Mouse (Mus musculus): Measurements from ENCODE around the gene Zbtb45. TPM values are rescaled to one million over a fixed set of nuclear protein-coding genes. Genes with fewer than 3 reads are reported as not detected.

Zbtb45 gene
- polyA plus RNA-seq, 1 experiment = 14.2 TPM

DNA sequence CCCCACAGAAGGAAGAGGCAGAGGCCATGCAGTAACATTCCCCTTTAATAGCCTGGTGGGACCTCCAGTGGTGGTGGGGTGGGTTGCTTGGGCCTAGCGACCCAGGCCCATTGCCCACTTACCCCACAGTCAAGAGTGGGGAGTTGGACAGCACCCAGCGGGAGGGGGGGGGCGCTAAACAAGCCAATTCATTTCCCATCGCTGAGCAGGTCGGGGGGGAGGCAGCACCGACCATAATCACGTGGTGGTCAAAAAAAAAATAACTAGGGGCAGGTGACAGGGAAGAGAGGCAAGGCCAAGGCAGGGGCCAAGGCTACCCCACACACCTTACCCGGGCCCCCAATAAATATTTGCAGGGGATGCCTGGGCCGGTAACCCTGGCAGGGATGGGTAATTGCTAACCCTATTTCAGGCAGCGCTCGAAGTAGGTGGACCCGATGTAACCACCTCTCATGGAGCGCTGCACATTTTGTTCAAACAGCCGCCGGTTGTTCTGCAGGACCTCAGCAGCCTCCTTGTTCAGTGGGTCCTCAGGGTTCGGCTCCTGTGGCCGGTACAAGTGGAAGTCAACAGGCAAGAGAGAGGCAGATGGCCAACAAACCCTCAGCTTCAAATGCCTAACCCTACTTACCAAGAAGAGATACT is 25.5 kb upstream of the Zbtb45 start:
- TF ChIP-seq POLR2A (IDR thresholded peaks at IDR 0.05; ENCODE audit: low read depth, low read length) (no peak), CTCF (IDR thresholded peaks at IDR 0.05; ENCODE audit: borderline replicate concordance, insufficient read depth, low read length) (no peak)
- H3K27ac ChIP-seq (ENCODE audit: insufficient read depth, low read length) = 0 out of 2 replicates have a peak overlapping the region, but pooled peaks have one; percentile 16

DNA sequence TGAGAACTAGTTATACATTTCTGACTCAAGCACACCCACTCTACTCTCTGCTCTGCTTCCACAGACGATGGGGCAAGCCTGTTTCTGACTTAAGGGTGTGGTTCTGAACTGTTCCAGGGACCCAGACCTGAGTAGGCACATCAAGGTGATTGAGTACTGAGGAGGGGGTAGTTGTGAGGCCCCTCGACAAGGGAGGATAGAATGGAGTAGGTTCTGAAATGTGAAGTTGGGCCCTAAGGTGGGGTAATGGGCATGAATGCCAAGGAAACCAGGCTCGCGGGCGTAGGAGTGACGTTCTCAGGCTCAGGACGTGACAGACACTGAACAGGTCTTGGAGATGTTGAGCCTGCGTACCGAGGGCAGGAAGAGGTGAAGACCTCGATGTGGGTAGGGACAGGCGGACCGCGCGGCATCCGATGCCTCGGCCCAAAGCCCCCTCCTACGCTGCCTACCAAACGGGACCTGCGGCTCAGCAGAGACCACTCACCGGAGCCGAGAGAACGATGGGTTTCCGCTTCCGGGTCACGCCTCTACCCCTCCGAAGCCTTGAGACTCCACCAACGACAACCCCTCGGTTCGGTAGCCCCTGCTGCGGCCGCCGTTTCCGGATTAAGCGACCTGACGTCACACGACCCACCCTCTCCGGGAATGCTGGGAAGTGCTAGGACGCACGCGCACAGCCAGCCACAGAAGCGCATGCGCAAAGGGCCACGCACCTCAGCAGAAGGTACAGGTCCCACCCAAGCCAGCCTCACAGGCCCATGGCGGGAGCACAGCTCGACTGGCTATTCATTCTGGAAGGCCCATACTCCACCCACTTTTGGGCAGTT is 24.5 kb upstream of the Zbtb45 start, which contains the start of gene Chmp2a:
Chmp2a (minus strand) TSS at position 660 of the 830 bp plus-strand sequence.
- Histone ChIP-seq H3K4me3 (ENCODE audit: insufficient read depth, low read length) (peak within 1 kb of the TSS; percentile 43), H3K4me1 (ENCODE audit: control insufficient read depth, insufficient read depth, low read length) (peaks cover 12% of the 10 kb centered on the region; the same call in 1 of the 2 replicates), H3K27ac (ENCODE audit: insufficient read depth, low read length) (peak within 1 kb of the TSS; percentile 85)
- TF ChIP-seq POLR2A (IDR thresholded peaks at IDR 0.05; ENCODE audit: low read depth, low read length) = peak; percentile 85
- no peak for TF ChIP-seq CTCF (IDR thresholded peaks at IDR 0.05; ENCODE audit: borderline replicate concordance, insufficient read depth, low read length)

More for the DNA sequence above, 25.5 kb upstream of the Zbtb45 start:
- no peak overlapping the region for H3K4me3 ChIP-seq (ENCODE audit: insufficient read depth, low read length)
- H3K4me1 ChIP-seq (ENCODE audit: control insufficient read depth, insufficient read depth, low read length) = peaks cover 12% of the 10 kb centered on the region; the same call in 1 of the 2 replicates

DNA sequence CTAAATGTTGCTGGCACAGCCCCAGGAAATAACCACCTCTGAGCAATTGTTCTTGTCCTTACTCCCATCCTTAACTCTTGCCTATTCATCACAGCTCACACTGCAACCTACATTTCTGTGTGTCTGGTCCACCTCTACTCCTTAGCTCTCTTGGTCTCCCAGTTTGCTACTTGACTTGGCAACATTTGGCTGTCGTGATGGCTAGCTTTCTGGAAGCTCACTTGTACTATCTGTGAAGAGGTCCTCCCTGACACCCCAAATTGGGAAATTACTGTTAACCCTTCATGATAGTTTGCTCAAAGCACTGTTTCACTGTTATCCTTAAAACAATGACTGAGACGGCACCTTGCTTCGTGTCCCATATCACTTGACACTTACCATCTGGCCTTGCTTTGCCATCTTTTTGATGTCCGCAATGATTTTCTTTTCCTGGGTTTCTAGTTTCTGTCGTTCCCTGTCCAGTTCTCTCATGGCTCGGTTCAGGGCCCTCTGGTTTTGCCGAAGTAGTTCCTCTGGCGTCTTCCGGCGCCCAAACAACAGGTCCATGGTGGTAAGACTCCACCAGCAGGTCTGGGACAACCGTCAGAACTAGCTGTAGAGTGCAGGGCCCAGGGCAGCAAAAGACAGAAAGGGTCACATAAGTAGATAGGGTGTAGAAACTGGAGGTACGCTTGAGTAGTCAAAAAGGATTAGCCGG is 23.8 kb upstream of the Zbtb45 start:
- TF ChIP-seq POLR2A (IDR thresholded peaks at IDR 0.05; ENCODE audit: low read depth, low read length) = 0 out of 2 replicates have a peak, but pooled peaks have one; percentile 16
- TF ChIP-seq CTCF (IDR thresholded peaks at IDR 0.05; ENCODE audit: borderline replicate concordance, insufficient read depth, low read length) = no peak
- H3K4me3 ChIP-seq (ENCODE audit: insufficient read depth, low read length) = peak overlapping the region; percentile 43
- peaks cover 12% of the 10 kb centered on the region; the same call in 1 of the 2 replicates for H3K4me1 ChIP-seq (ENCODE audit: control insufficient read depth, insufficient read depth, low read length)
- peak overlapping the region; percentile 85 for H3K27ac ChIP-seq (ENCODE audit: insufficient read depth, low read length)

DNA sequence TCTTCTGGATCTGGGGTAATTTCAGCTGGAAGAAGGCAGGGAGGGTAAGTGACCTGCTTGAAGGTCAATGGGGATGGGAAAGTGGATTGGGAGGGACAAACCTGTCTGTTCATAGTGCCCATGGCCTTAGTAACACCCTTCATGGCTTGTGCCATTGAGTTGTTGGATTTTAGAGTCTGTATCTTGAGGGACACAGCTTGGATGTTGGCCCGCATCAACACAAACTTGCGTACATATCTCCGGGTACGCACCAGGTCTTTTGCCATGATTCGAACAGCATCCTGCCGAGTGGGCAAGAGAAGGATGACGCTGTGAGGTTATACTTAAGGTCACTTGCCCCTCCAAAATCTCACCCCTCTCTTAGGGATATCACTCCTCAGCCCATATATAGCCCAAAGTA is 22.7 kb upstream of the Zbtb45 start:
- H3K27ac ChIP-seq (ENCODE audit: insufficient read depth, low read length) = no peak overlapping the region
- TF ChIP-seq CTCF (IDR thresholded peaks at IDR 0.05; ENCODE audit: borderline replicate concordance, insufficient read depth, low read length) (no peak), POLR2A (IDR thresholded peaks at IDR 0.05; ENCODE audit: low read depth, low read length) (no peak)
- H3K4me1 ChIP-seq (ENCODE audit: control insufficient read depth, insufficient read depth, low read length) = peaks cover 12% of the 10 kb centered on the region; the same call in 1 of the 2 replicates
- no peak overlapping the region for H3K4me3 ChIP-seq (ENCODE audit: insufficient read depth, low read length)

DNA sequence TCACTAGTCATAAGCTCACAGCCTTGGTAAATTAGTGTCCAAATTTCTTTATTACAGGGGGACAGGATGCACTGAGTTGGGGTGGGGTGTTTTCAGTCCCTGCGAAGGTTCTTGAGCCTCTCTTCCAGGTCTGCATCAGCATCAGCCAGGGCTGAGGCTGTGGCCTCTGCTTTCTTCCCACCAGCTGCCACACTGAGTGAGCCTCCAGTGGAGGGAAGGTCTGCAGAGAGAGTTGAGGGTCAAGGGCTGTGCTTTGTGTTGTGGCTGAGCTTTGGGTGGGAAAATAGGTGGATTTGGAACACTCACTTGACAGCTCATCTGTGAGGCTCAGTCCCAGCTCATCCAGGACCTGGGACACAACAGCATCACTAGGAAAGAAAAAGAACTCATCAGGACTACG is 22.1 kb upstream of the Zbtb45 start:
- Histone ChIP-seq H3K4me3 (ENCODE audit: insufficient read depth, low read length) (no peak overlapping the region), H3K27ac (ENCODE audit: insufficient read depth, low read length) (no peak overlapping the region), H3K4me1 (ENCODE audit: control insufficient read depth, insufficient read depth, low read length) (peaks cover 12% of the 10 kb centered on the region)
- TF ChIP-seq CTCF (IDR thresholded peaks at IDR 0.05; ENCODE audit: borderline replicate concordance, insufficient read depth, low read length) = no peak
- 0 out of 2 replicates have a peak, but pooled peaks have one; percentile 32 for TF ChIP-seq POLR2A (IDR thresholded peaks at IDR 0.05; ENCODE audit: low read depth, low read length)

DNA sequence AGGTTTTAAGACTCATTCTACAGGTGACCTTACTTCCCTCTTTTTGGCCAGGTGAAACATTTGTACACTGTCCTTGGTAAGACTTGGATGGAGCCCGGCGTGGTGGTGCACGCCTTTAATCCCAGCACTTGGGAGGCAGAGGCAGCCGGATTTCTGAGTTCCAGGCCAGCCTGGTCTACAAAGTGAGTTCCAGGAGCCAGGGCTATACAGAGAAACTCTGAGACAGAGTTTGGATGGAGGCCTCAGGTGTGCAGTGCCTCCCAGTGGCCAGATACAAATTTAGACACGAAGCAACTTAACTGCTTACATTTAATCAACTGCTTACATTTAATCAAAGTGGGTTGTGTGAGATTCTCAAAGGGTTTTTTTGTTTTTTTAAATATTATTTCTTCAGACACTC is 21.2 kb upstream of the Zbtb45 start:
- TF ChIP-seq CTCF (IDR thresholded peaks at IDR 0.05; ENCODE audit: borderline replicate concordance, insufficient read depth, low read length) (no peak), POLR2A (IDR thresholded peaks at IDR 0.05; ENCODE audit: low read depth, low read length) (no peak)
- Histone ChIP-seq H3K27ac (ENCODE audit: insufficient read depth, low read length) (no peak overlapping the region), H3K4me1 (ENCODE audit: control insufficient read depth, insufficient read depth, low read length) (peaks cover 10% of the 10 kb centered on the region), H3K4me3 (ENCODE audit: insufficient read depth, low read length) (no peak overlapping the region)

DNA sequence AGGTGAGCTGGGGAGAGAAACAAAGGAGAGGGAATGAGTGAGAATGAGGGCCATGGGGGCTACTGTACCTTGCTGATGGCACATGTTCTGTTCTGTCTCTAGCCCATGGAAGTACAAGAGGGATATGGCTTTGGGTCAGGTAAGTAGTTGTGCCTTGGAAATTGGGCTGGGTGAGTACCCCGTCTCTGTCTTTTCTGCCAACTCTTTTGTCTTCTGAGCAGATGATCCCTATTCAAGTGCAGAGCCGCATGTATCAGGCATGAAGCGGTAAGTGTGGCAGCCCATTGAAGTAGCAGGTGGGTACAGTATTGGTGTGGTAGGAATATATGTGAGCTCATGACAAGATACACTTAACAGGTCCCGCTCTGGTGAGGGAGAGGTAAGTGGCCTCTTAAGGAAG is 19.2 kb upstream of the Zbtb45 start:
- Histone ChIP-seq H3K4me3 (ENCODE audit: insufficient read depth, low read length) (no peak overlapping the region), H3K27ac (ENCODE audit: insufficient read depth, low read length) (no peak overlapping the region), H3K4me1 (ENCODE audit: control insufficient read depth, insufficient read depth, low read length) (peaks cover 6% of the 10 kb centered on the region)
- no peak for TF ChIP-seq POLR2A (IDR thresholded peaks at IDR 0.05; ENCODE audit: low read depth, low read length)
- TF ChIP-seq CTCF (IDR thresholded peaks at IDR 0.05; ENCODE audit: borderline replicate concordance, insufficient read depth, low read length) = no peak

DNA sequence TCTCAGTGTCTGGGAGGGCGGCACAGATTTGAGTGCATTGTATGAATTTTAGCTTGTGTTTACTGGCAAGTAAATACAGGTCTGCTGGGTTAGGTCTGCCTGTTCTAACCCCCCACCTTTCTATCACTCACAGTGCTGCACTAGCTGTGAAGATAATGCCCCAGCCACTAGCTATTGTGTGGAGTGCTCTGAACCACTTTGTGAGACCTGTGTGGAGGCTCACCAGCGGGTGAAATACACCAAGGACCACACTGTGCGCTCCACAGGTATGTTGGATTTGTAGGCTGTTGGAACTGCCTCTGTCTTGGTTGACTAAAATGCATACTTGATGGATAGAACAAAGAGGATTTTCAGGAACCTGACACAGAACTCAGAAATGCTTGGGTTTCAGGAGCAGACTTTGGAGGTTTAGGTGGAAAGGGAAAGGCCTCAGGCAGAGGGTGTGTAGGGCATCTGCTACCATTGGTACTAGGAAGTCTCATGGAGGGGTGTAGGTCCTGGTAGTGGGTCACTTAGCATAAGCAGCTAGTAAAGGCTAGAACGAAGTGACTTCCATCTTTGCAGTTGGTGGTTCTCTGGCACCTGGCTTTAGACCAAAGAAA is 15.8 kb upstream of the Zbtb45 start:
- no peak for TF ChIP-seq CTCF (IDR thresholded peaks at IDR 0.05; ENCODE audit: borderline replicate concordance, insufficient read depth, low read length)
- TF ChIP-seq POLR2A (IDR thresholded peaks at IDR 0.05; ENCODE audit: low read depth, low read length) = no peak
- H3K27ac ChIP-seq (ENCODE audit: insufficient read depth, low read length) = no peak overlapping the region
- H3K4me1 ChIP-seq (ENCODE audit: control insufficient read depth, insufficient read depth, low read length) = peaks cover 2% of the 10 kb centered on the region; the same call in 1 of the 2 replicates
- peak overlapping the region; percentile 100 for H3K4me3 ChIP-seq (ENCODE audit: insufficient read depth, low read length)

DNA sequence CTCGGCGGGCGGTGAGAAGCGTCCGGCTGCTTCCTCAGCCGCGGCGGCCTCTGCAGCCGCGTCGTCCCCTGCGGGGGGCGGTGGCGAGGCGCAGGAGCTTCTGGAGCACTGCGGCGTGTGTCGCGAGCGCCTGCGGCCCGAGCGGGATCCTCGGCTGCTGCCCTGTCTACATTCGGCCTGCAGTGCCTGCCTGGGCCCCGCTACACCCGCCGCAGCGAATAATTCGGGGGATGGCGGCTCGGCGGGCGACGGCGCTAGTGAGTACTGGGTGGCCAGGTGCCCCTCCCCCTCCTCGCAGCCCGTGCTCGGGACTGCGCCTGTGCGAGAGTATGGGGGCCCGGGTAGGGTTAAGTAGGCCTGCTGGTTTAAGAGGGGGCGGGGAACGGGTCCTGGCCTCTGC is 15.0 kb upstream of the Zbtb45 start:
- no peak for TF ChIP-seq CTCF (IDR thresholded peaks at IDR 0.05; ENCODE audit: borderline replicate concordance, insufficient read depth, low read length)
- 0 out of 2 replicates have a peak, but pooled peaks have one; percentile 7 for TF ChIP-seq POLR2A (IDR thresholded peaks at IDR 0.05; ENCODE audit: low read depth, low read length)
- H3K27ac ChIP-seq (ENCODE audit: insufficient read depth, low read length) = peak overlapping the region; percentile 90

More for the DNA sequence above, 15.0 kb upstream of the Zbtb45 start:
- Histone ChIP-seq H3K4me3 (ENCODE audit: insufficient read depth, low read length) (peak overlapping the region; percentile 100), H3K4me1 (ENCODE audit: control insufficient read depth, insufficient read depth, low read length) (peaks cover 2% of the 10 kb centered on the region; the same call in 1 of the 2 replicates)

All from embryonic fibroblast, embryonic 13.5 days (primary cell).